Mouse (Mus musculus): ENCODE measurements at regions not wholly inside any gene's neighbourhood (a gene's known extent, or its start where the extent isn't known, plus 50 kb on each side); places are given as distances from the start of the nearest gene placed in this dataset.

DNA sequence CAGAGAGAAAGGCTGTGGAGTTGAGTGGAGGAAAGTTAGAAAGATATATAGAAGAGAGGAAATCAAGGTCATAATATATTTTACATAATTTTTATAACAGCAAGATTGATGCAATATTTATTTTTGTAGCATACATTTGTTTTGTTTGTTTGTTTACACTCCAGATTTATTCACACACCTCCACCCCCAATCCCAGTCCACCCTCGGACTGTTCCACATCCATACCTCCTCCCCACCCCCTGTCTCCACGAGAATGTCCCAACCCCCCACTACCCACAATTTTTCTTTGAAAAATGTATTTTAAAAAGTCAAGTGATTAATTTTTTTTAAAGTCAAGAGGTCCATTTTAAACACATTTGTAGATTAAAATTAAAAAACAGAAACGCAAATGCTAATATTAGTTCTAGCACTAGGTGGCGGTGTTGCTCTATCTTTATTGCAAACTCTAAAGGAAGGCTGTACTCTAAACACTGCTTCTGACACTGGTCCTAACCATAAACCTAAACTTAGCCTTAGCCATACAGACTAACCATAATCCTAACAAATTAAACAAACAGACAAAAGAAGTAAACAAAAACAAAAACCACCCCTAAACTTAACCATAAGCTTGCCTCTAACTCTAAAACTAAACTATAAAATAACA is 67.8 kb downstream of the Olfr1505 start:
- no peak overlapping the region for H3K4me3 ChIP-seq (replicated peaks; ENCODE audit: low read length)
- TF ChIP-seq POU5F1 (IDR thresholded peaks at IDR 0.05; ENCODE audit: borderline replicate concordance, low read length) = no peak
- no peak for TF ChIP-seq NANOG (IDR thresholded peaks at IDR 0.05; ENCODE audit: borderline replicate concordance, low read length)
- peak; percentile 73 for TF ChIP-seq CTCF (conservative IDR thresholded peaks at IDR 0.05; ENCODE audit: low read length)

DNA sequence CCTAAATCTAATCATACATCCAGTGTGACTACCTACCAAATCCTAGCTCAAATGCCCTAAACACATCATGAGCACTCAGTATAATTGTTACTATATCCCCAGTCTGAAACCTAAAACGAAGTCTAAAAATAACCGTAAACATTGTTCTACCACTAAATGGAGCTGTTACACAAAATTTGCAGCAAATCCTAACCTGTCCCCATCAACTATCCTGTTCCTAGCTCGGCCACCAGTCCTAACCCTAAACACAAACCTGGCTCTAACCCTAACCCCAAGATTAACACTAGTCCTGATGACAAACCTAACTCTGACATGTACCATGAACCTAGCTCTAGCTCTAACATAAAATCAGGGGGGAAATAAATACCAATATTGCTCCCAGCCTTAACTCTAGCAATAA is 69.5 kb downstream of the Olfr1505 start:
- H3K27me3 ChIP-seq (ENCODE audit: insufficient read depth, low read length) = no peaks in the 10 kb centered on the region
- H3K9me3 ChIP-seq (ENCODE audit: low read length) = no peaks in the 10 kb centered on the region
- no peaks in the 10 kb centered on the region for H3K4me1 ChIP-seq (replicated peaks; ENCODE audit: low read depth, low read length)
- TF ChIP-seq NANOG (IDR thresholded peaks at IDR 0.05; ENCODE audit: borderline replicate concordance, low read length) (no peak), POU5F1 (IDR thresholded peaks at IDR 0.05; ENCODE audit: borderline replicate concordance, low read length) (no peak), CTCF (conservative IDR thresholded peaks at IDR 0.05; ENCODE audit: low read length) (no peak)
- no peaks in the 10 kb centered on the region for H3K36me3 ChIP-seq (ENCODE audit: insufficient read depth, low read length)
- no peak overlapping the region for H3K4me3 ChIP-seq (replicated peaks; ENCODE audit: low read length)

More for the DNA sequence above, 67.8 kb downstream of the Olfr1505 start:
- Histone ChIP-seq H3K27me3 (ENCODE audit: insufficient read depth, low read length) (no peaks in the 10 kb centered on the region), H3K36me3 (ENCODE audit: insufficient read depth, low read length) (no peaks in the 10 kb centered on the region), H3K9me3 (ENCODE audit: low read length) (no peaks in the 10 kb centered on the region), H3K4me1 (replicated peaks; ENCODE audit: low read depth, low read length) (no peaks in the 10 kb centered on the region)
